Mouse (Mus musculus) intestine, embryonic 16.5 days (tissue): ENCODE results near the gene Nmnat1. TPM values are rescaled to one million over a fixed set of nuclear protein-coding genes. Genes with fewer than 3 reads are reported as not detected.
"Not testable (repeated sequence)": the region's sequence is repeated elsewhere in the genome, so short reads cannot be mapped to it uniquely, and the experiment has no call there.

Experiments used
- ATAC-seq: fragments of 200-750 bp; cut with Nextera tagmentation; 2 replicates; pipeline ENCODE4 v1.8.0; 2017; ENCODE audit warnings: moderate TSS enrichment, moderate library complexity
- H3K27ac ChIP-seq: fragments of 300-500 bp; sonication (generic); 2 replicates; pipeline ENCODE4 v1.5.1; 2014; ENCODE audit warnings: mild to moderate bottlenecking, low read length
- H3K27me3 ChIP-seq: fragments of 300-500 bp; sonication (generic); replicated peaks from 2 replicates; pipeline ENCODE4 v1.6.1; 2014; ENCODE audit warnings: low read length, control low read depth, mixed read lengths; ENCODE audit not compliant: control insufficient read depth, insufficient read depth
- H3K36me3 ChIP-seq: fragments of 300-500 bp; sonication (generic); 2 replicates; pipeline ENCODE4 v1.6.1; 2014; ENCODE audit warnings: low read length, control low read depth; ENCODE audit not compliant: control insufficient read depth, insufficient read depth
- H3K4me1 ChIP-seq: fragments of 300-500 bp; sonication (generic); 2 replicates; pipeline ENCODE4 v1.6.1; 2014; ENCODE audit warnings: low read length, control low read depth, mixed read lengths; ENCODE audit not compliant: control insufficient read depth, insufficient read depth
- H3K4me2 ChIP-seq: fragments of 300-500 bp; sonication (generic); 2 replicates; pipeline ENCODE4 v1.6.1; 2014; ENCODE audit warnings: low read depth, low read length, control low read depth
- H3K4me3 ChIP-seq: fragments of 300-500 bp; sonication (generic); 2 replicates; pipeline ENCODE4 v1.5.1; 2014; ENCODE audit warnings: mild to moderate bottlenecking, low read length
- H3K9ac ChIP-seq: fragments of 300-500 bp; sonication (generic); 2 replicates; pipeline ENCODE4 v1.6.1; 2014; ENCODE audit warnings: low read depth, low read length
- H3K9me3 ChIP-seq: fragments of 300-500 bp; sonication (generic); 2 replicates; pipeline ENCODE4 v1.6.1; 2016; ENCODE audit warnings: low read length, control low read depth; ENCODE audit not compliant: control insufficient read depth
- WGBS: fragments of 180-500 bp; shearing (Covaris S2); extraction: QIAGEN DNeasy Blood & Tissue Kit; methylation state at CpG from one replicate; pipeline ENCODE4 v1.1.7; 2014; 5-methylcytosine and 5-hydroxymethylcytosine counted together
- polyA plus RNA-seq: library from polyadenylated mRNA; unstranded; fragments of >200 nt; fragmentation: Nextera tagmentation; extraction: Ambion mirVana; gene quantifications from 2 replicates; pipeline ENCODE4 v1.2.1, GENCODE M21; 2015

The Nmnat1 gene
- polyA plus RNA-seq, 1 experiment from 2014 or later, result 14.7 TPM

DNA sequence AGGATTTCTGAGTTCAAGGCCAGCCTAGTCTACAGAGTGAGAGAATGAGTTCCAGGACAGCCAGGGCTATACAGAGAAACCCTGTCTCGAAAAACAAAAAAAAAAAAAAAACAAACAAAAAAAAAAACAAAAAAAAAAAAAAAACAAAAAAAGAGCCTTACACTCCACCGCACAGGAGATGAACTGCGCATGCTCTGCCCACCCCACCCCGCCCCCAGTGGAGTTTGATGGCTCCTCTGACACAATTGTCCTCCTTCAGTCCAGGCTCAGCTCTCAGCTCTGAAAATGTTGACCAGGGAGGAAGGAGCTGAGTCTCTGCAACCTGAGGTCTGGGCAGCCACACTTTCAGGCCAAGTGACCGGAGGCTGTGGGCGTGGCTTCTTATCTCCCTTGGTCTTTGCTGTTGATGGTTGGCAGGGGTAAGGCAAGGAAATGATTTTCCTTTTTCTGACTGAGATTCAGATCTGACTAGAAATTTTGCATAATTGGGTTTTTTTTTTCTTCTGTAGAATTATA, 21.5 kb downstream of the Nmnat1 start:
- no peak overlapping the region for H3K9ac ChIP-seq
- no peaks in the 10 kb centered on the region for H3K4me1 ChIP-seq
- no peak overlapping the region for H3K4me3 ChIP-seq
- H3K4me2 ChIP-seq, result no peak overlapping the region
- H3K36me3 ChIP-seq, result no peaks in the 10 kb centered on the region
- WGBS, result 71% methylated on average over 6 of the region's 6 CpGs
- no peak overlapping the region for H3K27ac ChIP-seq
- no peaks in the 10 kb centered on the region for H3K27me3 ChIP-seq
- no peak for ATAC-seq
- H3K9me3 ChIP-seq, result no peaks in the 10 kb centered on the region

DNA sequence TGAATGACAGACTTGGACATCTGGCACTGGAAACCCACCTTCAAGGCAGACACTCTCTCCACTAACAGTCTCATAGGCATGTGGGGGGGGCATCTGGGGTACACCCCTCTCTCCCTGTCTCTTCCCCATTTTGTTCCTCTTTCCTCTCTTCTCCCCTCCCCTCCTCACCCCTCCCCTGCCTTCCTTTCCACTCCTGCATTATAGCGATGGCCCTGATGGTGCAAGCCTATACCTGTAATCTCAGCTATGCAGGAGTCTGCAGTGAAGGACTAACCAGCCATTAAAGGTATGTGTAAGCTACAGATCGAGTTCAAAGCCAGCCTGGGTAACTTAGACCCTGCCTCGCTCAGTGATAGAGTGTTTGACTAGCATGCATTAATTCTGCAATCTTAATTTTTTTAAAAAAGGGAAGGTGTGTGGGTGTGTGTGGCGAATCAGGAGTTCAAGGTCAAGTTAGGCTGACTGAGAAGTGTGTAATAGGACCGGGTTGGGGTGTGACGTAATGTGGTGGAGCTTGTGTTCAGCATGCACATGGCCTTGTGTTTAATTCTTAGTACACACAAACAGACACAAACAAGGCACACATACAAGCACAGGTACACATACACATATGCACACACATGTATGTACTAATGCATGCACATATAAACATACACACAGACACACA, 22.6 kb downstream of the Nmnat1 start:
- no peak for ATAC-seq
- H3K36me3 ChIP-seq, result no peaks in the 10 kb centered on the region
- H3K27ac ChIP-seq, result no peak overlapping the region
- no peak overlapping the region for H3K4me3 ChIP-seq
- no peak overlapping the region for H3K4me2 ChIP-seq
- WGBS, result 72% methylated on average over 6 of the region's 6 CpGs
- no peaks in the 10 kb centered on the region for H3K4me1 ChIP-seq
- H3K9ac ChIP-seq, result no peak overlapping the region
- H3K9me3 ChIP-seq, result no peaks in the 10 kb centered on the region
- H3K27me3 ChIP-seq, result no peaks in the 10 kb centered on the region

DNA sequence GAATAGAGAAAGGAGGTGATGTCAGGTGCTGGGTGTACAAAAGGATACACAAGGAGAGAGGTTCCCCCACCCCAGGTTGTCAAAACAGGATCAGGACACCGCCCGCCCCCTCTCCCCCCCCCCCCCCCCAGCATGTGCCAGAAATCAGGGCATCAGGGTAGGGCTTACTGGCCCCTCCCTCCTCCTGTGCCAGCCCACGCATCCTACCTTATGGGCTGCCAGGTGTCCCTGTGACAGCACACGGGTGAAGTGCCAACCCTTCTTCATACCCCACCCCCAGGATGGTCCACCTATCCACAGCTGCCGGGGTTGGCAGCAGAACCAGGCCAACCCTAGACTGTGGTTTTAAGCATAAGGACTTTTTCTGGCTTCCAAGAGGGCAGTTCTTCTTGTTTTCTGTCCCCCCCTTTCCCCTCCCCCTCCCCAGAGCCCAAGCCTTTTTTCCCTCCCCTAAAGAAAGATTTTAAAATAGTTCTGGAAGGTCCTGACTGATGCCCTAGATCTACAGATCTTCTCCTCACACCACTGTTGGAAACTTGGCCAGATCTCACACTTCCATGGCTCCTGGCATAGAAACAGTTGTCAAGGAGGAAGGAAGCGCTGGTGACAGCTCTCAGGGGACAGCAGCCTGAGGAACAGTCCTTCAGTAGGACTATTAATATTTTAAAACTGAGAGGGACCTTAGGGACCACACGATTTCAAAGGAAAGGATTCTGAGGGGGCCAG, 23.3 kb downstream of the Nmnat1 start:
- 67% methylated on average over 6 of the region's 7 CpGs for WGBS
- ATAC-seq, result no peak
- Histone ChIP-seq H3K27me3 (no peaks in the 10 kb centered on the region), H3K36me3 (no peaks in the 10 kb centered on the region), H3K4me2 (no peak overlapping the region), H3K4me1 (no peaks in the 10 kb centered on the region), H3K9me3 (no peaks in the 10 kb centered on the region), H3K4me3 (no peak overlapping the region), H3K27ac (no peak overlapping the region), H3K9ac (no peak overlapping the region)

DNA sequence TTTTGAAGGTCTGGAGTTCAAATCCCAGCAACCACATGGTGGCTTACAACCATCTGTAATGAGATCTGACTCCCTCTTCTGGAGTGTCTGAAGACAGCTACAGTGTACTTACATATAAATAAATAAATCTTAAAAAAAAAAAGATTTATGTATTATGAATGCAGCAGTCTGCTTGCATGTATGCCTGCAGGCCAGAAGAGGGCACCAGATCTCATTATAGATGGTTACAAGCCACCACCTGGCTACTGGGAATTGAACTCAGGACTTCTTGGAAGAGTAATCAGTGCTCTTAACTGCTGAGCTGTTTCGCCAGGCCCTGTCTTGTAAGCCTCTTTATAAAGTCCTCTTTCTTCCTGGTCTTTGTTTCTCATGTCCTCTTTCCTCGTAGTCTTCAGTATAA, 24.5 kb downstream of the Nmnat1 start:
- WGBS, result 95% methylated on average over 2 of the region's 2 CpGs
- H3K27ac ChIP-seq, H3K4me1 ChIP-seq, H3K9me3 ChIP-seq, H3K4me2 ChIP-seq, H3K36me3 ChIP-seq, H3K27me3 ChIP-seq, H3K9ac ChIP-seq, ATAC-seq, H3K4me3 ChIP-seq: not testable (repeated sequence)

DNA sequence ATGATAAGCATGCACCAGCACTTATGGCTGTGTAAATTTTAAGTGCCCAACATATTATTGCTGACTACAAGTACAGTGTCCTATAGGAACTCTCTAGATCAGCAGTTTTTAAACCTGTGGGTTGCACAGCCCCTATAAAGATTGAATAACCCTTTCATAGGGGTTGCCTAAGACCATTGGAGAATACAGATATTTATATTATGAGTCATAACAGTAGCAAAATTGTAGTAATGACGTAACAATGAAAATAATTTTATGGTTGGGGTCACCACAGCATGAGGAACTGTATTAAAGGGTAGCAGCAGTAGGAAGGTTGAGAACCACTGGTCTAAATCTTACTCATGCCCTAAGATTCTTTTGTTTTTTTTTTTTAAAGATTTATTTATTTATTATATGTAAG, 25.6 kb downstream of the Nmnat1 start:
- H3K27me3 ChIP-seq, result no peaks in the 10 kb centered on the region
- WGBS, result 78% methylated on average over 1 of the region's 1 CpGs
- no peaks in the 10 kb centered on the region for H3K9me3 ChIP-seq
- H3K4me1 ChIP-seq, result peaks cover 4% of the 10 kb centered on the region; the same call in 1 of the 2 replicates
- H3K36me3 ChIP-seq, result no peaks in the 10 kb centered on the region
- no peak overlapping the region for H3K4me2 ChIP-seq
- H3K27ac ChIP-seq, result no peak overlapping the region
- no peak overlapping the region for H3K9ac ChIP-seq
- H3K4me3 ChIP-seq, result no peak overlapping the region
- no peak for ATAC-seq

DNA sequence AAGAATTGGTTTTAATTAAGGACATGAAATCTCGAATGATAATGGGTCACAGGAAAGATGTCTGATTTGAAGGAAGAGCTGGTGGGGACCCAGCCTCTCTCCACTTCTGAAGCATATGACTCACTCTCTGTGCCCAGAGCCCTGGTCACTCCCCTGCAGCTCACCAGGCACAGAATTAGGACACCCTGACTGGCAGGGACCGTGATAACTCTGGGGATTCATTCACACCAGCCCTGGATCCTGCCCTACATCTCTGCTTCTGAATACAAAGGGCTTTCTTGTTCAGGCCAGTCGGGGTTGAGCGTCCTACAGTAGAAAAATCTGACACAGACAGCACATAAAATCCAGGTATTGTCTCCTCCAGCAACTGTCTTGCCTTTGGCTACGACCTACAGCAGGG, 26.5 kb downstream of the Nmnat1 start:
- no peaks in the 10 kb centered on the region for H3K36me3 ChIP-seq
- WGBS, result 68% methylated on average over 5 of the region's 5 CpGs
- H3K27ac ChIP-seq, result no peak overlapping the region
- H3K9me3 ChIP-seq, result no peaks in the 10 kb centered on the region
- no peaks in the 10 kb centered on the region for H3K27me3 ChIP-seq
- no peak overlapping the region for H3K4me2 ChIP-seq
- peaks cover 5% of the 10 kb centered on the region; the same call in 1 of the 2 replicates for H3K4me1 ChIP-seq
- H3K9ac ChIP-seq, result no peak overlapping the region
- no peak for ATAC-seq
- no peak overlapping the region for H3K4me3 ChIP-seq

DNA sequence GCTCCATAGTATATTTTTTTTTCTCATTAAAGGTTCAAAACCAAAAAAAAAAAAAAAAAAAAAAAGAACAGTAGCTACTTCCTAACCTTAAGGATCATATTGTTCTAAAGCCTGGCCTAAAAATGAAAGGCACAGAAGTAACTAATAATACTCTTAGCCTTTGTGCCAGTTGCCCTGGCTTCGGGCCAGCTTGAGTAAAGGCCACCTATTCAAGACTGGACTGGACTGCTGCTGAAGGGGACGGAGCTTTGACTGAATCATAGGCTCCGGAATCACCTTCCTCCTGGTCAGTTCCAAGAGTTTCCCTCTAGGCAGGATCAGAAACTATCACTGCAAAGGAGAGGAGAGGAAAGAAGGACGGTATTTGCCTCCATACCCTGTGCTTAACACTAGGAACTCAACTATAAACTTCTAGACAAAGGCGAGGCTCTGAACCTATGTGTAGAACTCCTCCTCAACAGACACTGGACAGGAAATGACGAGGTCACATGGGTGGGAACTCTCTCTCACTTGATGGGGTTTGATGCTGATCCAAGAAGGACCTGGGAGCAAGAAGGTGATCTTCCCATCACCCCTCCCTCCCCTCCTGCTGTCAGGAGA, 27.1 kb downstream of the Nmnat1 start:
- H3K4me3 ChIP-seq, result no peak overlapping the region
- no peaks in the 10 kb centered on the region for H3K27me3 ChIP-seq
- no peak overlapping the region for H3K9ac ChIP-seq
- no peaks in the 10 kb centered on the region for H3K9me3 ChIP-seq
- no peak for ATAC-seq
- peaks cover 5% of the 10 kb centered on the region; the same call in 1 of the 2 replicates for H3K4me1 ChIP-seq
- H3K27ac ChIP-seq, result no peak overlapping the region
- H3K4me2 ChIP-seq, result no peak overlapping the region
- WGBS, result 75% methylated on average over 6 of the region's 6 CpGs
- no peaks in the 10 kb centered on the region for H3K36me3 ChIP-seq

DNA sequence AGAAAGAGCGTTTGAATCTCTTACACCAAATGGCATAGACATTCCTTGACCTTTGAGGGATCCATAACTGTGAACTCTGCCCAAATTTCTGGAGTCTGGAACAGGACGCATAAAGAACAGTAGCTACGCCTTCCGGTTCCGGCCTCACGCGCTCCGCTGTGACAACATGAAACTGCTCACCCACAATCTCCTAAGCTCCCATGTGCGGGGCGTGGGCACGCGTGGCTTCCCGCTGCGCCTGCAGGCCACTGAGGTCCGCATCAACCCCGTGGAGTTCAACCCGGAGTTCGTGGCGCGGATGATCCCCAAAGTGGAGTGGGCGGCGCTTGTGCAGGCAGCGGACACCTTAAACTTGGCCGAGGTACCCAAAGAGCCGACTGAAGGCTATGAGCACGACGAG, 27.8 kb downstream of the Nmnat1 start:
- not testable (repeated sequence) for H3K4me3 ChIP-seq, H3K4me1 ChIP-seq, H3K9ac ChIP-seq, H3K27ac ChIP-seq, H3K36me3 ChIP-seq, H3K27me3 ChIP-seq, H3K4me2 ChIP-seq, H3K9me3 ChIP-seq, ATAC-seq
- 85% methylated on average over 27 of the region's 27 CpGs for WGBS

DNA sequence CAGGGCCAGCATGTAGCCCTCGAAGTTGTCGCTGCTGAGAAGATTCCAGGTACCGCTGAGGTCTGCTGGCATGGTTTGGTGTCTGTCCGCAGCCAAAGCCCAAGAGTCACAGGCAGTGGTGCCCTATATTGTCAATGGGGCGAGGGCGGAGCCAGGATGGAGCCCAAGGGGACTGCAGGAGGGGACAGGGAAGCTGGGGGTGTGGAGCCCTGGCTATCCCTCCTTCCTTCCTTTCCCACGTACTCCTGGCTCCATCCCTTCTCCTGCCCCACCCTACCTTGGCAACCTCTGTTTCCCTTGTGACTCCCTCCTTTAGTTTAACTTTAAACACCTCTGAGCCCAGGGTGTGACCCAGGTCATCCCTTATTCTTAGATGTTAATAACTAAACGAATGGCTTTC, 30.1 kb downstream of the Nmnat1 start, which contains the start of gene Rbp7:
Gene Rbp7 (minus strand): TSS at position 100 of the 400 bp plus-strand sequence.
- H3K4me1 ChIP-seq, result peaks cover 5% of the 10 kb centered on the region; the same call in 1 of the 2 replicates
- ATAC-seq, result no peak
- no peaks in the 10 kb centered on the region for H3K36me3 ChIP-seq
- no peaks in the 10 kb centered on the region for H3K9me3 ChIP-seq
- WGBS, result 51% methylated on average over 8 of the region's 8 CpGs
- no peaks in the 10 kb centered on the region for H3K27me3 ChIP-seq
- no peak within 1 kb of the TSS for H3K4me3 ChIP-seq
- H3K9ac ChIP-seq, result no peak within 1 kb of the TSS
- no peak within 1 kb of the TSS for H3K4me2 ChIP-seq
- no peak within 1 kb of the TSS for H3K27ac ChIP-seq
